Mouse (Mus musculus) frontal cortex, postnatal 25 days (tissue): Measurements from ENCODE around the gene Timm13.

Experiments
- DNase-seq, 2 experiments: peaks; one replicate each; pipeline ENCODE4 v3.0.0; 2022; ENCODE audit warnings: low spot score in 2 of 2

The Timm13 gene

DNA sequence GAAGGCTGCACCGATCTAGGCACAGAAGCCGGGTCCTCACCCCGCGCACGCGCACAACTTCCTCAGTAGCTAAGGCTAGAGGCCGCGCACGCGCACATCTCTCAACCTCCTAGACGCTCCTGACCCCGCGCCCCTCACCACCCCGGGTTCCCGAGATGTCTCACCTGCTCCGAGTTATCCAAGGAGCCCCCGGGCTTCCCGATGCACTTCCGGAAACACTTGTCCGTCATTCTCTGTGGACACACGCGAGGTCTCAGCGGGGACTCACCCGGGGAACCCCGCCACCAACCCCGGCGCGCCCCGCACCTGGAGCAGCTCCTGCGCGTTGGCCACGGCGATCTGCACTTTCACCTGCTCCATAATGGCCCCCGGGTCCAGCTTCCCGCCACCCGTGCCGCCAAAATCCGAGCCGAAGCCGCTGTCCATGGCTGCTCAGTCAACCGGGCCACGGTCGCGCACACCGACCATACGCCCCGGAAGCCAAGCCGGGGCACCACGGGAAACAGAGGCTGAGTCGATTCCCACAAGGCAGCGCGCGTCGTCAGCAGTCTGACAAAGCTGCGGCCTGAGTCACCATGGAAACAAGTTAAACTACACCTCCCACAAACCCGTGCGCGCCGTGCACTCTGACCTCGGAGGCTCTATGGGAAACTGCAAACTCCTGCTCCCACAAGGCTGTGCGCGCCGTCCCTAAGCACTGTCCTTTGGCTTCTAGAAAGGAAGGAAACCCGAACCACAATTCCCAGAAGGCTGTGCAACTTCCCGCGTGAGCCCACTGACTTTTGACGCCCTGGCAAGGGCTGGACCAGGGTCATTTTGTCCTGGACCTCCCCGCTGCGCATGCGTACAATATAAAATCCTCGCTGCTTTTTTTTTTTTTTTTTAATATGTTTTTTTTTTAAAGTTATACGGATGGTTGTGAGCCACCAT is at the start of gene Timm13:
TSS of gene Timm13 (minus strand) at position 652 of the 930 bp plus-strand sequence.
- peak; percentile 96 to 97 for DNase-seq

DNA sequence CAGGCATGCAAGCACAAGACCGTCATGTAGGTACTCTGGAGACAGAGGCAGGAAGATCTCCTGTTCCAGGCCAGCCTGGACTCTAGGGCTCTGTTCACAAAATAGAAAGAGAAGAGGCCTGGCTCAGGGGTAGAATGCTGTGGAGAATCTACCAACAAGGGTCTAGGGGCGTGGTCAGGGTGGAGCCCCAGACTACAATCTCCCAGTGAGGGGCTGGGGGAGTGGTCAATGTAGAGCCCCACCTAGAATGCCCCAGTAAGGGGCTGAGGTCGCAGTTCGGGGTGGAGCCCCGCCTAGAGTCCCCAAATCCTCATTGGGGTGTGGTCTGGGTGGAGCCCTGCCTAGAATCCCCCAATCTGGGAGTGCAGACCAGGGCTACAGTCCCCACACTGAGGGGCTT is 49.5 kb upstream of the Timm13 start:
- DNase-seq, result no peak

DNA sequence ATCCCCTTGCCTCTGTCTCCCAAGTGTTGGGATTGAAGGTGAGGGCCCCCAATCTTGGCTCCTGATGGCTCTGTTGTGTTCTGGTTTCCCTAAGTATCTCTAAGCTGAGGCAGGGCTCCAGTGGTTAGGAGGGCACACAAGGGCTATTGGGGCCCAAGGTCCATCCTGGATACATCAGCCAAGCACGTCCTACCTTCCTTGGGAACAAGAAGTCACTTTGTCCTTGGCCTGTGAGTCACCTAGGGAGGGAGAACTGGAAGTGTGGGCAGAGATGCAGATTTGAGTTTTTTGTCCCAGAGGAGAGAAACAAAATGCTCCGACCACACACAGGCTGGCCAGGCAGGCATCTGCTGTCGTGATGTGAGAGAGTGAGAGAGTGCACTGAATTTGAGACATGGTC is 48.3 kb upstream of the Timm13 start:
- no peak for DNase-seq

DNA sequence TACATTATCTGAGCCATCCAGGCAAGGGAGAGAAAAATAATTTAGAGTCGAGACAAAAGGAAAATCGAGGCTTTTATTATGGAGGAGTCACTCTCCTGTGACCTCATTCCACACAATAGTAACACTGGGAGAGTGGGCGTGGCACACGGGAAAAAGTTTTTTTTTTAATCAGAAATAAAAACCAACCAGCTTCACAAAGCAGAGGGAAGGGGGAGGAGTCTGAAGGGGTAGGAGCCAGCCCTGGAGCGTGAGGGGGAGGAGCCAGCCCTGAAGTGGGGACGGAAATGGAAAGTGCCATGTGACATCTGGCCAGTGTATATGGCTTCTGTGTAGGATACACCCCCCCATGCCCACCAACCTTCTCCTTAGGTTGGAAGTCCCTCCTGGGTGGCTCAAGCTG is 47.8 kb upstream of the Timm13 start:
- DNase-seq, result no peak

DNA sequence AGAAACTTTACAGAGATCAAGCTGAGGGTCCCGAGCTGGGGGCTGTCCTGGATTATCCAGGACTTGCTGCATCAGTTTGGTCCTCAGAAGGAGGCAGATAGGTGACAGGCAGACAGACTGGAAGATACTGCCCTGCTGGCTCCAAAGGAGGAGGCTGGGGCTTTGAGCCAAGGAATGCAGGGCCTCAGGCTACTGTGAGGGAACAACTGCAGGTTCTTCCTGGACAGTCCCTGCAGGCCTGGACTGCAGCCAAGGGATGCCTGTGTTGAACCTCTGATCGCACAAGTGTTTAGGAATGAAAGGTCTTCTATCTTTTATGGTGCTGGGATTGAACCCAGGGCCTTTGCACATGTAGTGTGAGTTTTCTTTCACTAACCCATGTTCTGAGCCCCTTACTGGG is 47.0 kb upstream of the Timm13 start:
- DNase-seq, result no peak

DNA sequence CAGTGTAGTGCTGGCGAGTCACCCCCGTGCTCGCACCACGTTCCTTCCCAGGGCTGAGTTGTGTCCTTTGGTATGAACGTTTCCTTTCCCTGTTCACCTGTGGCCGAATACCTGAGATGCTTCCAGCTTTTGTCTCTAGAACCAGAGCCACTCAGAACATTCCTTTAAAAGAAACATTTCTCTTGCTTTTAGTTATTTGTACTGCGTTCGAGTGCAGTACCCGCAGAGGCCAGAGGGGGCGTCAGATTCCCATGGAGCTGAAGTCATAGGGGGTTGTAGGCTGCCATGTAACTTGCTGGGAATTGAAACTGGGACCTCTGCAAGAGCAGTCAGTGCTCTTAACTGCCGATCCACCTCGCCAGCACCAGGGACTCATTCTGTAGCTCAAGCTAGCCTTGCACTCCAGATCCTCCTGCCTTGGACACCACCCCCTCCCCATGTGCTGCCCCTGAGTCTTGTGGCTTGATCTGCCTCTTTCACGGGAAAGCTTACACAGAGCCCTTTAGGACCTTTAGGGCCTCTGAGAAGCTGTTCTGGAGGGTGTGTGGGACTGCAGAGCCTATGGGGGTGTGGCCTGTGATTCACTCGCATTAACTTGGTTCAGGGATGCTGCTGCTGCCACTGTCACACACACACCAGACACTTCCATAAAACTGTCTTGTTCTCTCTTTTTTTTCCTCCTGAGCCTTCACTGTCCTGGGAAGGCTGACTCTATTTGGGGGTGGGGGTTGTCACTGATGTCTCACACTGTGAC is 46.1 kb upstream of the Timm13 start:
- no peak for DNase-seq

DNA sequence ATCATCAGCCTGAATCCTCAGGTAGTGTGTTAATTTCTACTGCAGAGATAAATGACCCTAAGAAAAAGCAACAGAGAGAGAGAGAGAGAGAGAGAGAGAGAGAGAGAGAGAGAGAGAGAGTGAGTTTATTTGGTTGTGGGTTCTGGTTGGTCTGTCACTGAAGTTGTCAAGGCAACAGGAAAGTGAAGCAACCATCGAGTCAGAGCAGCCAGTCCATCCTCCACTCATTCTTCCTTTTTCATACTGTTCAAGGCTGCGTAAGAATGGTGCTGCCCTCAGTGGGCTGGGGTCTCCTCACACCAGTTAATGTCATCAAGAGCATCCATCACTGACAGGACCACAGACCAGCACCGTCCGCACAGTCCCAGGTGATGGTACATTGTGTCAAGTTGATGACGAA is 43.5 kb upstream of the Timm13 start:
- DNase-seq, result no peak

DNA sequence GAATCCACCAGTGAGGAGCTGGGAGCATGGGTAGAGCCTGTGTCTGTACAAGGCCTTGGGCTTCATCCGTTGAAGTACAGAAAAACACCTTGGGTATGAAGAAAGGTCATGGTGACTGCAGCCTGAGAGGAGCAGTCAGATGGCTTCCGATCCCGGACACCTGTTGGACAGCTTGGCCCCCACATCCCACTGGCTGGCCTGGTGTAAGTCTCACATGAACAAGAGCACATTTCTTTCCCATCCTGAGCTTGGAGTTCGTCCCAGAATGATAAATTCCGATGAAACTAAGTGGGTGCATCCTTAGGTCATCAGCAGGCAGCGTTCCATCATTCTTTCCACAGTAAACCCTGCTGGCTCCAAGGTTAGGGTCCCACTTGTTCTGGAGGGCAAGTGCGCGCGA is 42.9 kb upstream of the Timm13 start:
- DNase-seq, result no peak

DNA sequence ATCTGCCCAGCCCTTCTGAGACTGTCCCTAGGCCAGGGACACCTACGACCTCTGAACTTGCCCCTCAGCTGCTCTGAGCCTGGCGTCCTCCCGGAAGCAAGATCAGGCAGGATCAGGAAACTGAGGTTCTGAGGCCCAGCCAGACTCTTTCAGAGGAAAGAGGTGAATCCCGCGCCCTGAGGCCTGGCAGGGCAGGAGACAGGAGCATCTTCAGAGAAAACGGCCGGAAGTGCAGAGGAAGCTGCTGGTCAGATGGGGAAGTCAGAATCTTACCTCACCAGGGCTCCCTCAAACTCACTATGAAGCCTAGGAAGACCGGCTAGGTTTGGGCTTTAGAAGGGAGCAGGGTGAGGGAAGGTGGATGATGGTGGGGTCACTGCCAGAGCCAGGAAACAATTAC is 42.1 kb upstream of the Timm13 start:
- DNase-seq, result no peak

DNA sequence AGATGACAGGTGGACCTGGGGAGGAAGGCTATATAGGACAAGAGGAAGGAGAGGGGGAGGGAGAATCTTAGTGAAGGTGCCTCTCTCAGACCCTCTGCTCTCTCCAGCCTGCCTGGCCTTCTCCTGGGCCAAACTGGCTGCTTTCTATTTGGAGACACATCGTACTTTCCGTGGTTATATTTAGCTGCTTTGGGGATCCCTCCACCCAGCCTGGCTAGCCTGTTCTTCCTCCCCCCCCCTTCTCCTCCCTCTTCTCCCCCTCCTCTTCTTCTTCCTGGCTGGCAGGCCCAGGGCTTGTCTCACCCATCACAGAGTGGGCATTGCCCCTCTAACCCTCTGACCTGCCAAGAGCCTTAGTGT is 40.2 kb upstream of the Timm13 start:
- no peak for DNase-seq

DNA sequence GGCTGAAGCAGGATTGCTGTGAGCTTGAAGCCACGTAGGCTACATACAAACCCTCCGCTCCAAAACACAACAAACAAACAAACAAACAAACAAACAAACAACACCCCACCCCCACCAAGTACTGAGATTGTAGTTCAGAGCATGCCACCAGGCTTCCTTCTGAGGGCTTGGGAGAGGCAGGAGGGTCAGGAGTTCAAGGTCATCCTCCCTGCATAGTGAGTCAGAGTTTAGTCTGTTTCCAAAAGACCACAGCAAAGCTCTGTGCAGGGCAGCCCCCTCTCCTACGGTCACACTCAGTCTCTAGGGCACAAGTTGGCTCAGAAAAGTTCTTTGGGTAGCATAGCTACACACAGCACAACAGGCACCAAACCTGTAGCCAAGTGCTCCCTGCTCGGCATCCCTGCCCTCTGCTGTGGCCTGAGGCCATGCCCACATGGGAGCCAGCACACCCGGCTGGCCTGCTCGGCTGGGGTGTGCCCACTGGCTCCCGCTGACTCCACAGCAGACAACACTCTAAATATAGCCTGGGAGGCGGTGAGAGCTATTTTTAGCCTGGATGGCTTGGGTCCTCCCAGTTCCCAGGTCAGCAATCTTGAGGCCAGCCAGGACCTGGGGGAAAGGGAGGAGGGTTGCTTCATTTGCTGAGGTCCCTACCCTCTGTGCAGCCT is 39.7 kb upstream of the Timm13 start:
- no peak for DNase-seq

DNA sequence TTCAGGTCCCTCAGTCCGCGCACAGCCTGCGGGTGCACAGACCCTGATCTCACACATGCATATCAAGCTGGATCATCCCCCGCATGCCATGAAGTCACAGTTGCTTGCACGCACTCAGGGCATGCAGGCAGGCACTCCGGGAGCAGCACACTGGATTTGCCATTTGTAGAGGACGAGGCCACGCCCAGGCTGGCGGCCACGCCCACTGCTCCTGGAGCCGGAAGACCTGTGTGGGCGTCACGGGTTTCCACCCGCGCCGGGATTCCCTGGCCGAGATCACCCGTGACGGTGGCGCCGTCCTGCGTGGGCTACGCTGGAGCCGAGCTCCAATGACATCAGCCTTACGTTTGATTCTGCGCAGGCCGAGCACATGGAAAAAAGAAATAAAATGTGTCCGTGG is 38.9 kb upstream of the Timm13 start:
- peak; percentile 61 to 66 for DNase-seq

DNA sequence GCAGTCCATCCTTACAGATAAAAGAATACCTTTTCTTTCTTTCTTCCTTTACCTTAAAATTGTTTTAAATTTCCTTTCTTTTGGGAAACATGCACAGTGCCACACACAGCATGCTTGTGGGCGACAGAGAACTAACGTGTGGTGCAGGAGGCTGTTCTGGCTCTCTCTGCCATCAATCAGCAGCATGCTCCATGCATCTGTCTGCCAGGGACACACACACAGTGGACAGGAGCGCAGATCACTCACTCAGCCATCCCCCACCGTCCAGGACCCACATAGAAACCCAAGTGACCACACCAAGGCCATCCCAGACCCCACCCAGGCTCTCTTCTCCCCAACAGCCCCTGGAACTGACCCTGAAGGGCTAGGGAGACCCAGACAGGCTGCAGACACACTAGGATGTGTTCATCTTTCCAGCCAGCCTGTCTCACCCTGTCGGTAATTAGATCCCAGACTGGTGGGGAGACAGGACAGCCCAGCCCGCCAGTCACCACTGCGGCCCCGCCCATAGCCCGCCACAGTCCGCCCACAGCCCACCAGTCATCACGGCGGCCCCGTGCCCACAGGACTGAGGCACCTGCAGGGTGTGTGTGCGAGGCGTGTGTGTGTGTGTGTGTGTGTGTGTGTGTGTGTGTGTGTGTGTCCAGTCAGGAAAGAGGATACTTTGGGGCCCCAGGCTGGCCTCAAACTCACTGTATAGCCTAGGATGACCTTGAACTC is 38.2 kb upstream of the Timm13 start:
- DNase-seq, result no peak

DNA sequence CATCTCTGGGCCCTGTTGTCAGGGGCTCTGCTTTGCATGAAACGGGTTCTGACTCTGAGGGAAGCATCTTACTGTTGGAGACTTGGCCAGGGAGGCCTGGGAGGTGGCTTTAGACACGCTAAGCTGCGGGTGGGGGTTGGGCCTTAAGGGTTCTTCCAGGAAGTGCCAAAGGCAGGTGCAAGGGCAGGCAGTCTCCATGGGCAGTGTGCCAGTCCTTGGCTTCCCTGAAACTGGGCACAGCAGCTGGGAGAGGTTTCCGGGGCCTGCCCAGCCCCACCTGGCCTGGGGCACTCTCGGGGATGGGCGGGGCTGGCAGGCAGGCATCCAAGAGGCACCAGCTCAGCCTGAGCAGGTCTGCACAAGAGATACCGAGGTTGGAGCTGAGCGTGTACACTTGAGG is 36.9 kb upstream of the Timm13 start:
- DNase-seq, result no peak

DNA sequence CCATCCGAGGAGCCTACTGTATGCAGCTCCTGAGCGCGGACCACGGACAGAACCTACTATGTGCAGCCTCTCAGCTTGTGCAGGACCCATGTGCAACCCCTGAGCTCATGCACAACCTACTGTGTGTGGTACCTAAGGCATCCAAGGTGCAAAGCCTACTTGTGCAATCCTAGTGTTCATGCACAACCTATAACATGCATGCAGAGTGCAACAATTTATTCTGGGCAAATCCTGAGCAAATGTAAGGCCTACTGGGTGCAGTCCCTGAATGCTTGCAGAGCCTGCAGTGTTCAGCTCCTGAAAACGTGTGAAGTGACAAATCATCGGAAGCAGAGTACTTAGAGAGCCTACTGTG is 36.0 kb upstream of the Timm13 start:
- DNase-seq, result no peak

DNA sequence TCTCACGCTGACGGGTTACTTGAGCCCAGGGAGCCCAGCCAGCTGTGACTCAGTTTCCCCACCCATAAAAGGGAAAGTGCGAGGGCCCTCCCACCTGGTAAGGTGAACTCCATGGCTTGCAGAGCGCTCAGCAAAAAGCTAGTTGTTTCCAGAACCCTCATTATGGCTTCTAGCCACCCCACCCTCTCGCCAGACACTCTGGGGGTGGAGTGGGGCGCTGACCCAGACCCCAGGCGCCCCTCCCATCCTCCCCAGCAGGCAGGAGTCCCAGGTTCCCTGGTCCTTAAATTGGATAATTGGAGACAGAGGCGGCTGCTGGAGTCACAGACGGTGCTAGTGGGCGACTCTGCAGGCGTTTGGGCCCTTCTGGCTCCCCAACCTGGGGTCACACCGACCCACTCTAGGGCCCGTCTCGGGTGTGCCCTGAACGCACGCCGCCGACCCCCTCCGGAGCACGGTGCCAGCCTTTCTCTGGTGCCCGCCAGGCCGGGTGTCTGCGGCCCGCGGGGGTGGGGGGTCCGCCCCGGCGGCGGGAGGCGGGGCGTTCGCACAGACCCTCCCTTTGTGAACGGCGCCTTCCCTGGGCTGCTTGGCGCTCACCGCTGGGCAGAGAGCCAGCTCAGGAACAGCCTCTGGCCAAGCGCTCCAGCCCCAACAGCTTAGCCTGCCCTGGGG is 35.5 kb upstream of the Timm13 start:
- DNase-seq, result peak in 1 of 2 experiments; percentile 14

DNA sequence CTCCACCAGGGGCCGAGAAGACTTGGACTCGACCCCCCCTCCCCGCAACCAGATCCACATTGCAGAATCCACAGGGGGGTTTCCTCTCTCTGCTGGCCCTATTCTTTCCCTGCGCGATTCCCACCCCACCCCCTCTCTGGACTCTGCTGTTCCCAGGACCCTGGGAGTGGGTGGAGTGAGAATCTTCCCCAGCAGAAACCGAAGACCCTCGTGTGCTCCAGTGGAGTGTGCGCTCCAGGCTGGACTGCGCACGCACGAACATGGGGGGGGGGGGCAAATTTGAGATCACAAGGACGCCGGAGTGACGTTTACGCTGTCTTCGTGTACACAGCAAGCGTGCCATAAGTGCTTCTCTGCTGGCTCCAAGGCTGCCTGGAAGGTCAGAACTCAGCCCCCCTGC is 34.9 kb upstream of the Timm13 start:
- no peak for DNase-seq

DNA sequence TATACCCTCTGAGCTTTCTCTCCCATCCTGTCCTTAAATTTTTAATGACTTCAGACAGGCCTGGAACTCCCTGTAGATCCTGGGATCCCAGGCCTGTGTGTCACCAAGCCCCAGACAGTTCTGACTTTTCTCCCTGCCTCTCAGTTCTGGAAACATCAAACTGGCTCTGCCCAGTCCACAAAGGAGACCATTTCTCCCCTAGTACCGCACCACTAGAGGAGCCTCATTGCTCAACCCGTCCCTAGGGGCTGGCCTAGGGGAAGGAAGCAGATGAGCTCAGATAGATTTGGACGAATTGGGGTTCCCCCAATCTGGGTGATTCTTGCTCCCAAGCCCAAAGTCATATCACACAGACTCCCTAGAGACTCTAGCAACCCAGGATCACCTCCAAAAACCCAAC is 34.5 kb upstream of the Timm13 start:
- DNase-seq, result no peak

DNA sequence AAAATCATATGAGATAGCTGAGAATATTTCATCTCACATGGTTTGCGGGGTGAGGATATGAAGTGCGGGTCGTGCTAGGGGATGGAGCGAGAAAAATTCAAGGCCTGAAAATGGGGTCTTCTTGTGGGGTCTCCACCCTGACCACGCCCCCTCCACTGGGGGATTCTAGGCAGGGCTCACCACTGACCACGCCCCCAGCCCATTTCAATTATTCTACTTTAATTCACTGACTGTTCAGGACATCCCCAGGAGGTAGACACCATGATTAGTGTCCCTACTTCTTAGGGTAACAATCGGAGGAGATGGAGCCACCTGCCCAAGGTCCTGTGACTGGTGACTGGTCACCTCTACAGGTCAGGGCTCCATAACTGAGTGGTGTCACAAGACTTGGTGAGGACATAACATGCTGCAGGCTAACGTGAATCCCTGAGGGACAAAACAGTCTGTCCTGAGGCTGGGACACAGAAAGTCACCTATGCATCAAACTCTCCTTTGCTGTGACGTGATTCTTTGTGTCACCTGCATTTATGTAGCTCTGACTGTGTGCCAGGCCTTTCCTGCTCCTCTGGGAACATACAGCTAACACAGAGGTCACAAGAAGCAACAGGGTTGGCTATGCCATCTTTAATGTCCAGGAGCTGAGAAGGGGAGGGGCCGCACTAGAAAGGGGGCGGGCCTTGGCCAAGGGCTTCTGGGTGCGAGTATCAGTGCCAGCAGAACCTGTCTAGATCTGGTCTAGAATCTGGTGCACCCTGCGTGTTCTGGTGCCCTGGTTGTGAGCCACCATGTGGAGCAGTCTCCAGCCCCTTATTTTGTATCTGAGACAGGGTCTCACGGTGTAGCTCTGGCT is 33.6 kb upstream of the Timm13 start:
- no peak for DNase-seq

DNA sequence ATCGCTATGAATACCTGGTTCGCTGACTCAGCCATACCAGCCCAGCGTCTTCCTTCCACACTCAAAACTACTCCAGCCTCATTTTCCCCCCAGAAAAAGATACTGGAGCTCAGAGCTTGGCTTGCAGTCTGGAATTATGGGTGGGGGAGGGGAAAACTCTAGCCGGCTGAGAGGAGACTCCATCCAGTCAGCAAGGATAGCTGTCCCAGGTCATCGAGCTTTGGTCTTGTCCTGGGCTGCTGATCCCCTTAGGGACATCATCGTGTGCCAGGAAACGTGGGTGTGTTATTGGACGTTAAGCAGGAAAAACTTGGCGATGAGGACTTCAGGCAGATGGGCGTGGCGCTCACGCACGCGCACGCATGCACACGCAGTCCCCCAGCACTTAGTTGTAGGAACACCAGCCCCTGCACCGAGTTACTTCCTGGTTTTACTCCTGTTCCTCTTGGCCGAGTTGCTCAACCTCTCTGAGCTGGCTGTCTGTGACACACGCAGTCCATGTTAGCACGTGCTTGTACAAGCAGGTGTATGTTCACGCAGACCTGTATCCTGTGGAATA is 32.7 kb upstream of the Timm13 start:
- DNase-seq, result no peak
